Mouse (Mus musculus) inflammation-experienced regulatory T-cells, adult 16 weeks (primary cell): ENCODE results near the gene Gm49339. TPM values are rescaled to one million over a fixed set of nuclear protein-coding genes. Genes with fewer than 3 reads are reported as not detected.

Experiments
- polyA plus RNA-seq: library from polyadenylated mRNA; unstranded; fragments of 100-300 nt; shearing (Covaris generic); gene quantifications from one replicate; pipeline ENCODE4 v1.2.1, GENCODE M21; 2017

The Gm49339 gene
- 15.5 TPM for polyA plus RNA-seq

DNA sequence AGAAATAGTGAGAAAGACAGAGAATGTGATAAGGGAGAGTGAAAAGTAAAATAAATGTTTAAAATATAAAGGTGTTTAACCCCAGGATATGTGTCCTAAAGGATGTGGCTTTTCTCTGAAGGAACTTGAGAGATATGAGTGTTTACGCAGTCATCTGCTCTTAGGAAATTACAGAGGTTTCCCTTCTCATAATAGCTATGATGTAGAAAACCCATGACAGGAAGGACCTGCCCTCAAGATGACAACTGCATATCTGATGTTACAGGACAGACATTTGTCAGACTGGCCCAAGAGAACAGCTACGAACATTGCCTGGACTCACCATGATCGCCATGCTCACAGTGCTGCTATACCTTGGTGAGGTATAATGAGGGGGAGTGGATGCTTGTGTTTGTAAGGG is at the start of gene Gm49339, which contains the start of gene Lilr4b:
Gm49339 (plus strand) TSS at position 216 of the 400 bp plus-strand sequence.
Lilr4b (plus strand) TSS at position 236 of the 400 bp plus-strand sequence.

GRCm38 (mm10) chr10:51490691-51491090 is 10.3 kb downstream of the Gm49339 start, which contains the start of gene Lilrb4a:
TSS of gene Lilrb4a (plus strand) at chr10:51490956.

Other genes with a start within 250 kb of the Gm49339 start
- gene Lilr4b, start within 50 bp of the Gm49339 start, polyA plus RNA-seq, result 37.9 TPM
- 102 TPM for gene Lilrb4a, start 10.3 kb downstream of the Gm49339 start, polyA plus RNA-seq
- gene Fam162b, start 109.9 kb downstream of the Gm49339 start, polyA plus RNA-seq, result not detected
- gene Gprc6a, start 150.8 kb downstream of the Gm49339 start, polyA plus RNA-seq, result not detected
- gene Rfx6, start 197.1 kb downstream of the Gm49339 start, polyA plus RNA-seq, result not detected